Mouse (Mus musculus) spleen, adult 12 weeks (tissue): ENCODE measurements around the gene Tpx2.

ENCODE experiments used
- DNase-seq: peaks from one replicate; pipeline ENCODE4 v3.0.0; 2022; ENCODE audit warnings: low spot score

The Tpx2 gene

DNA sequence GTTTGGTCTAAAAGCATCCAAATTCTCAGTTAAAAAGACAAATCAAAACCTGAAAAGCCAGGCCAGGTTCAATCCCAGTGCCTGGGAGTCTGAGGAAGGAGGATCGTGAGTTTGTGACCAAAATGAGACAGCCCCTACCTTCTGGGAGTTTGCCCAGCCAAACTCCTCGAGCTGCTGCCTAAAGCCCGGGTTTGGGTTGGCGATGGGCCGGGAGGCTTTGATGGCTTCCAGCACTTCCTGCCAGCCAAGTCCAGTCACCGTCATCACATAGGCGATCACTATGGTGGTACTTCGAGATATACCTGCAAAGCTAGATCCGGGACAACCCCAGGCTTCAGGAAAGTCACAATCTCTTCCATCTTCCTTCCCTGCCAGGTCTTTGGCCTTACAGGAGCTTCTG, 96.2 kb downstream of the Tpx2 start:
- DNase-seq: no peak
